Mouse (Mus musculus) C2C12 (cell line): ENCODE results near the gene Olfr561.

Source experiments
- CTCF ChIP-seq: IDR thresholded peaks from one replicate; pipeline ENCODE4 v1.5.1; 2011; ENCODE audit not compliant: control insufficient read depth, insufficient read depth, insufficient read length
- MYOD1 ChIP-seq: IDR thresholded peaks from one replicate; pipeline ENCODE4 v1.6.1; 2011; ENCODE audit warnings: low read depth; ENCODE audit not compliant: control insufficient read depth, insufficient read length
- MYOG ChIP-seq: IDR thresholded peaks from one replicate; pipeline ENCODE4 v1.6.1; 2011; ENCODE audit not compliant: control insufficient read depth, insufficient read length; ENCODE audit errors: extremely low read depth
- USF1 ChIP-seq: IDR thresholded peaks from one replicate; pipeline ENCODE4 v1.6.1; 2011; ENCODE audit warnings: low read depth, mild to moderate bottlenecking, control low read depth, moderate library complexity

DNA sequence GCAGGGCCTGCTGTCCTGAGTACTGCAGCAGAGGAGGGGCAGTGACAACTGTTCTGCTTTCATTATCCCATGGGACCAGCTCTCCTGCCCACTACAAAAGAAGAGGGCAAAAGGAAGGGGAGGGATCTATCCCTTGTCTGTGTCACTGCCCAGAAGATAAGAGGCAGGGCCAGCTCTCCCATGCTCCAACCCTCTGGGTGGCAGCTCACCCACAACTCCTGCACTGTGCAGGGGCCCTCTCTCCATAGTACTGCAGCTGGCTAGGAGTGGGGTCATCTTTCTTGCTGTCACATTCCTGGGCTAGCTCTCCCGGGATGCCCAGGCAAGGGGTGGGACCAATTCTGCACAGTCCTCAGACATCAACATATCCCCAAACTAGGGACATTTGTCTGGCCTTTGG is 37.2 kb upstream of the Olfr561 start:
- TF ChIP-seq MYOG, result no peak
- TF ChIP-seq USF1, result no peak
- TF ChIP-seq CTCF, result no peak
- TF ChIP-seq MYOD1, result no peak
